Mouse (Mus musculus) kidney, adult 18-20 months (tissue): ENCODE measurements at regions not wholly inside any gene's neighbourhood (a gene's known extent, or its start where the extent isn't known, plus 50 kb on each side); places are given as distances from the start of the nearest gene placed in this dataset.
A peak's percentile ranks its signal among the peaks of the same experiment; 100 is the strongest.
"Not testable (repeated sequence)": the region's sequence is repeated elsewhere in the genome, so short reads cannot be mapped to it uniquely, and the experiment has no call there.

Experiments used
- DNase-seq: peaks from one replicate; pipeline ENCODE4 v3.0.0; 2021

GRCm38 (mm10) chr2:18617520-18617919, 54.7 kb upstream of the Commd3 start:
- no peak for DNase-seq

GRCm38 (mm10) chr2:18609868-18610185, 62.4 kb upstream of the Commd3 start:
- DNase-seq = no peak

GRCm38 (mm10) chr2:18609075-18609867, 62.9 kb upstream of the Commd3 start:
- peak; percentile 23 for DNase-seq

- peak; percentile 46 for DNase-seq
These were observed 63.7 kb upstream of the Commd3 start for GRCm38 (mm10) chr2:18608260-18609074.

GRCm38 (mm10) chr2:18607586-18608259, 64.5 kb upstream of the Commd3 start:
- no peak for DNase-seq

- DNase-seq = no peak
These were observed 65.1 kb upstream of the Commd3 start for GRCm38 (mm10) chr2:18607088-18607487.

- DNase-seq = no peak
These were observed 80.0 kb upstream of the Commd3 start for GRCm38 (mm10) chr2:18592221-18592620.

GRCm38 (mm10) chr2:18588232-18588631, 84.0 kb upstream of the Commd3 start:
- DNase-seq = no peak

GRCm38 (mm10) chr2:18587746-18588231, 84.4 kb upstream of the Commd3 start:
- peak; percentile 38 for DNase-seq

GRCm38 (mm10) chr2:18586925-18587724, 85.1 kb upstream of the Commd3 start:
- peak; percentile 85 for DNase-seq

GRCm38 (mm10) chr2:18585564-18586336, 86.4 kb upstream of the Commd3 start:
- no peak for DNase-seq

GRCm38 (mm10) chr2:18558133-18558532, 114.1 kb upstream of the Commd3 start:
- no peak for DNase-seq

GRCm38 (mm10) chr2:18547964-18548643, 124.1 kb upstream of the Commd3 start:
- no peak for DNase-seq

- DNase-seq = no peak
These were observed 131.8 kb upstream of the Dnajc1 start for GRCm38 (mm10) chr2:18524387-18524786.

- DNase-seq = no peak
These were observed 131.3 kb upstream of the Dnajc1 start for GRCm38 (mm10) chr2:18523911-18524310.

- DNase-seq = no peak
These were observed 120.8 kb upstream of the Dnajc1 start for GRCm38 (mm10) chr2:18513435-18513834.

- DNase-seq = no peak
These were observed 116.7 kb upstream of the Dnajc1 start for GRCm38 (mm10) chr2:18509317-18509716.

- DNase-seq = peak; percentile 3
These were observed 80.7 kb upstream of the Dnajc1 start for GRCm38 (mm10) chr2:18473361-18473771.

- DNase-seq = no peak
These were observed 68.3 kb upstream of the Dnajc1 start for GRCm38 (mm10) chr2:18460901-18461300.

- DNase-seq = not testable (repeated sequence)
These were observed 67.7 kb upstream of the Dnajc1 start for GRCm38 (mm10) chr2:18460281-18460680.

- DNase-seq = not testable (repeated sequence)
These were observed 60.8 kb upstream of the Dnajc1 start for GRCm38 (mm10) chr2:18453426-18453825.
